Mouse (Mus musculus): ENCODE measurements around the gene Gstm7.
A peak's percentile ranks its signal among the peaks of the same experiment; 100 is the strongest.

- TF ChIP-seq CTCF (IDR thresholded peaks at IDR 0.05) (peak; percentile 93), EP300 (IDR thresholded peaks at IDR 0.05) (no peak)
These were observed 21.7 kb upstream of the Gstm7 start for GRCm38 (mm10) chr3:107953328-107953755.

Data from lung, postnatal 0 days (tissue).